In the genomic region with DNA sequence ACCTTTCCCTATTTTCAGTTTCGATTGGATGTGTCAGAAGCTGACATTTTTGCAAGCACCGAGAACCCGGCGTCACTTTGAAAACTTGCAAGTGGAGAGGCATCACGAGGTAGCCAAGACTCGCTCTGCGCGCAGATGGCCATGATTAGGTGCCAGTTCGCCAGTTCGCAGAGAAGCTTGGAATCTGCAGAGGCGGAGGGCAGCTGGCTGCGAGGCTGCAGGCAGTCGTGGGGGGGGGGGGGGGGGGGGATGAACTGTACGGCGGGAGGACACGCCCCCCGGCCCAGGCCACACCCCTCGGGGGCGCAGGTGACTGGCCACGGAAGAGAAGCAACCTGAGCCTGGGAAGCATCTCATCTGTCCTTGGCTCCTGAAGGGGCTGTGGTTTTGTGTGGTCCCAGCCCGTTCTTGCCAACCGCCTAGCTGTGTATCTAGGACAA, we compare ENCODE assay signal across 8 mouse cellular contexts.
DNase-seq lines count a peak whose midpoint lies in the region; ATAC-seq lines count a peak whose summit lies in the region.

No protein-coding gene starts in this region.

- 0 out of 2 replicates have a peak, but pooled peaks have one; percentile 54 for ATAC-seq in kidney, embryonic 15.5 days (replicated peaks; ENCODE audit: low FRiP score)
- peak; percentile 62 for ATAC-seq in forebrain, embryonic 14.5 days
- no peak for ATAC-seq in neural tube, embryonic 13.5 days (ENCODE audit: low read depth)
- no peak for ATAC-seq in cerebellum, adult (ENCODE audit: insufficient number of reproducible peaks, low FRiP score, low TSS enrichment)

- H3K27ac ChIP-seq in kidney, embryonic 15.5 days: no peak overlapping the region
- H3K27ac ChIP-seq in brown adipose tissue, adult 24 weeks (replicated peaks; ENCODE audit: low read depth, low read length): no peak overlapping the region
- peak overlapping the region; percentile 39; the same call in 1 of the 2 replicates for H3K27ac ChIP-seq in forebrain, embryonic 14.5 days (ENCODE audit: low read depth, low read length)
- H3K27ac ChIP-seq in neural tube, embryonic 13.5 days (replicated peaks): no peak overlapping the region

- DNase-seq in kidney, adult 8-10 months: no peak
- DNase-seq in forebrain, embryonic 14.5 days (ENCODE audit: low spot score): peak; percentile 79
- DNase-seq in left cerebral cortex, postnatal 14 days (ENCODE audit: low spot score in 2 of 2): peak; percentile 29
- no peak for DNase-seq in ovary, postnatal 36 days (ENCODE audit: low spot score)

- no peak overlapping the region for H3K9ac ChIP-seq in kidney, embryonic 15.5 days
- peak overlapping the region; percentile 51; the same call in 1 of the 2 replicates for H3K9ac ChIP-seq in forebrain, embryonic 14.5 days (ENCODE audit: low read length)
- H3K9ac ChIP-seq in neural tube, embryonic 13.5 days: peak overlapping the region; percentile 9; the same call in 1 of the 2 replicates

- no peaks in the 10 kb centered on the region for H3K36me3 ChIP-seq in kidney, embryonic 15.5 days
- no peaks in the 10 kb centered on the region for H3K36me3 ChIP-seq in forebrain, embryonic 14.5 days (ENCODE audit: control insufficient read depth, insufficient read depth, low read length)
- H3K36me3 ChIP-seq in neural tube, embryonic 13.5 days: no peaks in the 10 kb centered on the region

- 2% methylated on average over 20 of the region's 22 CpGs for WGBS in kidney, embryonic 15.5 days
- WGBS in forebrain, embryonic 14.5 days: 6% methylated on average over 21 of the region's 22 CpGs
- WGBS in neural tube, embryonic 13.5 days: 13% methylated on average over 19 of the region's 22 CpGs

- no peaks in the 10 kb centered on the region for H3K9me3 ChIP-seq in kidney, embryonic 15.5 days (replicated peaks)
- H3K9me3 ChIP-seq in forebrain, embryonic 14.5 days (replicated peaks; ENCODE audit: control insufficient read depth, low read length): no peaks in the 10 kb centered on the region
- no peaks in the 10 kb centered on the region for H3K9me3 ChIP-seq in neural tube, embryonic 13.5 days

- peak overlapping the region; percentile 26 for H3K4me3 ChIP-seq in kidney, embryonic 15.5 days (replicated peaks)
- peak overlapping the region; percentile 19 for H3K4me3 ChIP-seq in brown adipose tissue, adult 24 weeks (ENCODE audit: insufficient read depth, low read depth, low read length)
- 0 out of 2 replicates have a peak overlapping the region, but pooled peaks have one; percentile 4 for H3K4me3 ChIP-seq in forebrain, embryonic 14.5 days (ENCODE audit: low read depth, low read length)
- peak overlapping the region; percentile 10 for H3K4me3 ChIP-seq in neural tube, embryonic 13.5 days

- intact Hi-C loops in left cerebral cortex, postnatal 14 days (cut with DNase I): no loop called here

- H3K4me1 ChIP-seq in kidney, embryonic 15.5 days: peaks cover 6% of the 10 kb centered on the region; the same call in 1 of the 2 replicates
- no peaks in the 10 kb centered on the region for H3K4me1 ChIP-seq in brown adipose tissue, adult 24 weeks (ENCODE audit: control insufficient read depth, insufficient read depth, insufficient read length, low read length)
- H3K4me1 ChIP-seq in forebrain, embryonic 14.5 days (ENCODE audit: control insufficient read depth, insufficient read depth, low read length): peaks cover 8% of the 10 kb centered on the region
- H3K4me1 ChIP-seq in neural tube, embryonic 13.5 days (replicated peaks): peaks cover 8% of the 10 kb centered on the region; the same call in 1 of the 2 replicates

- H3K27me3 ChIP-seq in kidney, embryonic 15.5 days: 0 out of 2 replicates have a peak, but pooled peaks cover 6% of the 10 kb centered on the region
- no peaks in the 10 kb centered on the region for H3K27me3 ChIP-seq in forebrain, embryonic 14.5 days (replicated peaks; ENCODE audit: control insufficient read depth, insufficient read depth, low read length)
- peaks cover 11% of the 10 kb centered on the region; the same call in 1 of the 2 replicates for H3K27me3 ChIP-seq in neural tube, embryonic 13.5 days

- H3K4me2 ChIP-seq in kidney, embryonic 15.5 days: peak overlapping the region; percentile 56
- peak overlapping the region; percentile 43 for H3K4me2 ChIP-seq in forebrain, embryonic 14.5 days (ENCODE audit: low read length)
- H3K4me2 ChIP-seq in neural tube, embryonic 13.5 days: peak overlapping the region; percentile 45

Comparison
In these comparisons a context has a peak if more than half of its experiments do, and no peak if none do; other contexts are left out.
1. ATAC-seq: peak in kidney, embryonic 15.5 days (single experiment) and forebrain, embryonic 14.5 days (single experiment); none in neural tube, embryonic 13.5 days (single experiment) and cerebellum, adult (single experiment).
2. DNase-seq: peak in forebrain, embryonic 14.5 days (single experiment) and left cerebral cortex, postnatal 14 days (2 of 2); none in kidney, adult 8-10 months (0 of 2) and ovary, postnatal 36 days (single experiment).
3. Peak in every context shown above with its lines, with median percentiles within 50 percentile points of each other: H3K4me2 ChIP-seq and H3K4me3 ChIP-seq.